Mouse (Mus musculus) cerebellum, adult 2 months (tissue): Measurements from ENCODE around the gene Lrrtm1.

ENCODE experiments used
- CTCF ChIP-seq: fragments of 200-500 bp; IDR thresholded peaks from 2 replicates; pipeline ENCODE4 v1.5.1; 2011; ENCODE audit warnings: low read depth, mild to moderate bottlenecking, control low read depth, low read length, moderate library complexity, borderline replicate concordance; ENCODE audit not compliant: insufficient read depth
- POLR2A ChIP-seq: fragments of 200-500 bp; IDR thresholded peaks from 2 replicates; pipeline ENCODE4 v1.6.1; 2011; ENCODE audit warnings: low read length, control low read depth, borderline replicate concordance; ENCODE audit not compliant: insufficient read depth

GRCm38 (mm10) chr6:77215322-77215721, 27.2 kb upstream of the Lrrtm1 start:
- TF ChIP-seq POLR2A, result no peak
- TF ChIP-seq CTCF, result no peak
